Mouse (Mus musculus): ENCODE data around the gene Amdhd2. TPM values are rescaled to one million over a fixed set of nuclear protein-coding genes. Genes with fewer than 3 reads are reported as not detected.

Amdhd2 gene
- polyA plus RNA-seq, 1 experiment from 2014 or later: 18.5 TPM

DNA sequence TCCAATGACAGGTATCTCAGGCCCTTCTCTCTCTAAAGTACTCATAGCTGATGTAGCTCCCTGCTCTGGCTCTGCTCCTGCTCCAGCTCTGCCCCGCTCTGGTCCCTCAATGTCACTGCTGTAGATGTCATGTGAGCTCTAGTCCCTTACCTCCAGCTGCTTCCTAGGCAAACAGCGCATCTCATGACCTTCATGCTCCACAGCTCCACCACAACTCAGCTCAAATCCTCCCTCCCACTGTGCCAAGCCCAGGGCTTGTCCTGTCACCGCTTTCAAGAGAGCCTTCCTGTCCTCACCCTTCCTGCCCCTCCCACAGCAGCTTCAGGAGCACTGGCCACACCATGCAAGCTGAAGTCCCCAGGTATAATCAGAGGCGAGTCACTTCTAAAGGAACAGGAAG, 36.2 kb upstream of the Amdhd2 start:
- peak overlapping the region; percentile 9; the same call in 1 of the 2 replicates for H3K9ac ChIP-seq (replicated peaks)
- no peak for ATAC-seq
- no peak overlapping the region for H3K4me3 ChIP-seq (ENCODE audit: low read depth, low read length)
- H3K27me3 ChIP-seq (ENCODE audit: insufficient read depth, low read length): no peaks in the 10 kb centered on the region
- no peak for DNase-seq
- H3K4me2 ChIP-seq (ENCODE audit: low read depth, low read length): peak overlapping the region; percentile 57
- H3K4me1 ChIP-seq (ENCODE audit: insufficient read depth): peaks cover 85% of the 10 kb centered on the region
- peak overlapping the region; percentile 37 for H3K27ac ChIP-seq (ENCODE audit: low read depth)
- 56% methylated on average over 4 of the region's 4 CpGs for WGBS (ENCODE audit: insufficient replicate concordance)
- no peak for TF ChIP-seq EP300 (IDR thresholded peaks at IDR 0.05; ENCODE audit: low read depth)
- TF ChIP-seq CTCF (IDR thresholded peaks at IDR 0.05; ENCODE audit: low read depth): no peak
- H3K36me3 ChIP-seq (replicated peaks; ENCODE audit: insufficient read depth, low read length): peaks cover 17% of the 10 kb centered on the region
- H3K9me3 ChIP-seq (ENCODE audit: low read length): no peaks in the 10 kb centered on the region

DNA sequence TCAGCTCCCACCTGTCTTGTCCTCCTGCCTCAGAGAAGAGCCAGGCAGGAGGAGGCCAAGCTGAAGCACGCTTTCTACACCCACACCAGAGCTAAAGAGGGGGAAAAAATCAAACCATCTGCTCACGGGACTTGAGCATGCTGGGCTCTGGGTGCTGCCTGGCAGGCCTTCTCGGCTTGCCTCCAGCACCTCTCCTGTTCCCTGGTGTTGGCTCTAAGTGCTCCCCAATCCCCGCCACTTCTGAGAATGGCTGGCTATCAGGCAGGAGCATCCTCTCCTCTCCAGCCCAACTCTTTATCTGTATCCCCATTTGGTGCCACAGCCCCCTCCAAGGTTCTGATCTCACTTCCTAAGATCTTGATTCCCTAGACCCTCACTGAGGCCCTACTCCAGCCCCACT, 35.7 kb upstream of the Amdhd2 start:
- Histone ChIP-seq H3K9me3 (ENCODE audit: low read length) (no peaks in the 10 kb centered on the region), H3K9ac (replicated peaks) (peak overlapping the region; percentile 34; the same call in 1 of the 2 replicates), H3K27ac (ENCODE audit: low read depth) (peak overlapping the region; percentile 37), H3K36me3 (replicated peaks; ENCODE audit: insufficient read depth, low read length) (peaks cover 19% of the 10 kb centered on the region), H3K4me3 (ENCODE audit: low read depth, low read length) (no peak overlapping the region), H3K4me2 (ENCODE audit: low read depth, low read length) (peak overlapping the region; percentile 57), H3K27me3 (ENCODE audit: insufficient read depth, low read length) (no peaks in the 10 kb centered on the region), H3K4me1 (ENCODE audit: insufficient read depth) (peaks cover 84% of the 10 kb centered on the region)
- ATAC-seq (no peak; the same call in 1 of the 2 replicates), DNase-seq (no peak)
- WGBS (ENCODE audit: insufficient replicate concordance): 57% methylated on average over 4 of the region's 4 CpGs
- no peak for TF ChIP-seq CTCF (IDR thresholded peaks at IDR 0.05; ENCODE audit: low read depth)
- TF ChIP-seq EP300 (IDR thresholded peaks at IDR 0.05; ENCODE audit: low read depth): peak; percentile 55; the same call in 1 of the 2 replicates

DNA sequence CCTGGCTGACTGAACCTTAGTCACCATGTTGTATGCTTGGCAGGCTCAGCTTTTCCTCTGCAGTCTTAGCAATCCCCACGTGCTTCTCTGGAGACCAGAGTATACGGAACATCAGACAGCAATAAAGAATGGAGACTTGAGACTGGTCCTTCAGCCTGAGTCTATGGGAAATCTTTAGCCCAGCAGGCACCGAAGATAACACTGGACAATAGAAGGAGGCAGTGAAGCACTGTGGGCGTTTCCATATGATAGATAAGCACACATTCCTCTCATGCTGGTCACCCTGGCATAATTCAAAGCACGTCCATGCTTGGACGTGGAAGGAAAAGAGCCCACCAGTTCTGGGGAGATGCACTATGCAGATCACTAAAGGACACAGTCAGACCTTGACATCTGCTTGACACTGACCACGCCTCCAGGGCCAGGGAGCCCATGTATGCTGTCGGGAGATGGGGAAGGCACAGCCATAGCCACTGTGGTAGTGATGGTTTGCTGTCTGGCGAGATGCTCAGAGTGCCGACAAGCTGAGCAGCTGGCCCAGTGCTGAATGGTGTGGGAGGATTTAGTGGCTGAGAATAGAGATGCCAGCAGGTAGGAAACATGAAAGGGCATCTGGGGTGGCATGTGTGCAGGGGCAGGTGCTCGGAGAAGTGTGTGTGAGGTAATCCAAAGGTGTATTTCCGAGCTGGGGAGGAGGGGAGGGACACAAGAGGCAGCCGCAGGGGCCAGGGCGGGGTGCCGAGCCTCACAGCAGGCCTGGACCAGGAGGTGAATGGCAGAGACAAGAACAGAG, 33.7 kb upstream of the Amdhd2 start:
- peak; percentile 47 for ATAC-seq
- Histone ChIP-seq H3K27me3 (ENCODE audit: insufficient read depth, low read length) (no peaks in the 10 kb centered on the region), H3K9ac (replicated peaks) (no peak overlapping the region), H3K4me3 (ENCODE audit: low read depth, low read length) (no peak overlapping the region), H3K27ac (ENCODE audit: low read depth) (no peak overlapping the region), H3K9me3 (ENCODE audit: low read length) (no peaks in the 10 kb centered on the region), H3K36me3 (replicated peaks; ENCODE audit: insufficient read depth, low read length) (peaks cover 25% of the 10 kb centered on the region), H3K4me1 (ENCODE audit: insufficient read depth) (peaks cover 82% of the 10 kb centered on the region), H3K4me2 (ENCODE audit: low read depth, low read length) (0 out of 2 replicates have a peak overlapping the region, but pooled peaks have one; percentile 11)
- 60% methylated on average over 15 of the region's 15 CpGs for WGBS (ENCODE audit: insufficient replicate concordance)
- TF ChIP-seq EP300 (IDR thresholded peaks at IDR 0.05; ENCODE audit: low read depth) (no peak), CTCF (IDR thresholded peaks at IDR 0.05; ENCODE audit: low read depth) (no peak)
- DNase-seq: no peak

GRCm38 (mm10) chr17:24195349-24195748, 31.8 kb upstream of the Amdhd2 start:
- Histone ChIP-seq H3K4me1 (ENCODE audit: insufficient read depth) (peaks cover 71% of the 10 kb centered on the region), H3K36me3 (replicated peaks; ENCODE audit: insufficient read depth, low read length) (peaks cover 21% of the 10 kb centered on the region), H3K4me3 (ENCODE audit: low read depth, low read length) (no peak overlapping the region), H3K9me3 (ENCODE audit: low read length) (no peaks in the 10 kb centered on the region), H3K27ac (ENCODE audit: low read depth) (no peak overlapping the region), H3K9ac (replicated peaks) (no peak overlapping the region), H3K27me3 (ENCODE audit: insufficient read depth, low read length) (no peaks in the 10 kb centered on the region), H3K4me2 (ENCODE audit: low read depth, low read length) (no peak overlapping the region)
- whole genome bisulfite sequencing (ENCODE audit: insufficient replicate concordance): 59% methylated on average over 2 of the region's 2 CpGs
- DNase-seq (no peak), ATAC-seq (no peak)
- TF ChIP-seq CTCF (IDR thresholded peaks at IDR 0.05; ENCODE audit: low read depth): peak; percentile 29
- TF ChIP-seq EP300 (IDR thresholded peaks at IDR 0.05; ENCODE audit: low read depth): no peak

DNA sequence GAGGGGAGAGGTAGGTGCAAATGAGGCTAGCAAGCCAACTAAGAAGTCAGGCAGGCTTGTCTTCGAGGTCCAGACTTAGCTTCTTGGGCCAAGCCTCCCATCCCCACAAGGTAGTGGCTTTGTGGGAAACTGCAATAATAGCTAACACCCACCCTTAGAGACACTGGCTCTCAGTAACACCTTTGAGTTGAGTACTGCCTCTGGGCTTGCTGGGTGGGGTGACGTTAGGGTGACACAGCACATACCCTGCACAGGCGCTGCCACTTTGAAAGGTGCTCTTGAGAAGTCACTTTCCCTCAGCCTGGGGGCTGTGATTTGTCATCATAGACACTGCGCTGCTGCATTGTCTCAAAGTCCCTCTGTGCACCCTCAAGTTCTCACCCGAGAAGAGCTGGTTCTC, 30.2 kb upstream of the Amdhd2 start:
- ATAC-seq: 0 out of 2 replicates have a peak, but pooled peaks have one; percentile 48
- Histone ChIP-seq H3K9me3 (ENCODE audit: low read length) (no peaks in the 10 kb centered on the region), H3K4me2 (ENCODE audit: low read depth, low read length) (0 out of 2 replicates have a peak overlapping the region, but pooled peaks have one; percentile 0), H3K9ac (replicated peaks) (no peak overlapping the region), H3K27me3 (ENCODE audit: insufficient read depth, low read length) (no peaks in the 10 kb centered on the region), H3K27ac (ENCODE audit: low read depth) (peak overlapping the region; percentile 53; the same call in 1 of the 2 replicates), H3K4me3 (ENCODE audit: low read depth, low read length) (no peak overlapping the region), H3K36me3 (replicated peaks; ENCODE audit: insufficient read depth, low read length) (peaks cover 24% of the 10 kb centered on the region), H3K4me1 (ENCODE audit: insufficient read depth) (peaks cover 56% of the 10 kb centered on the region)
- no peak for DNase-seq
- TF ChIP-seq CTCF (IDR thresholded peaks at IDR 0.05; ENCODE audit: low read depth) (no peak), EP300 (IDR thresholded peaks at IDR 0.05; ENCODE audit: low read depth) (no peak)
- WGBS (ENCODE audit: insufficient replicate concordance): 75% methylated on average over 5 of the region's 5 CpGs

DNA sequence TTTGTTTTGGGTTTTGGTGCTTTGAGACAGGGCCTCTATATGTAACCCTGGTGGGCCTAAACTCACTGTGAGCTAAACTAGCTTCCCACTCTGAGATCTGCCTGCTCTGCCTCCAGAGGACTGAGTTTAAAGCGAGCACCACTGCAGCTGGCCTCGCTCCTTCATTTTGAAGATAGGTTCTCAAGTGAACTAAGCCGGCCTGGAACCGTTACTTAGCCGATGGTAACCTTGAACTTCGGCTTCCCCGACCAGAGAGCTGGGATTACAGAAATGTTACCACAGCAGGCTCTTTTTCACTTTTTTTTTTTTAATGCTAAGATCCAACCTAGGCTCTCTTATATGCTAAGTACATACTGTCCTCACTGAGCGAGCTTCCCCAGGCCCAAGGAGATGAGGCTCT, 29.7 kb upstream of the Amdhd2 start:
- 0 out of 2 replicates have a peak overlapping the region, but pooled peaks have one; percentile 0 for H3K4me2 ChIP-seq (ENCODE audit: low read depth, low read length)
- H3K27me3 ChIP-seq (ENCODE audit: insufficient read depth, low read length): no peaks in the 10 kb centered on the region
- H3K9me3 ChIP-seq (ENCODE audit: low read length): no peaks in the 10 kb centered on the region
- peaks cover 24% of the 10 kb centered on the region for H3K36me3 ChIP-seq (replicated peaks; ENCODE audit: insufficient read depth, low read length)
- no peak overlapping the region for H3K4me3 ChIP-seq (ENCODE audit: low read depth, low read length)
- peaks cover 53% of the 10 kb centered on the region for H3K4me1 ChIP-seq (ENCODE audit: insufficient read depth)
- 78% methylated on average over 8 of the region's 8 CpGs for WGBS (ENCODE audit: insufficient replicate concordance)
- TF ChIP-seq CTCF (IDR thresholded peaks at IDR 0.05; ENCODE audit: low read depth) (no peak), EP300 (IDR thresholded peaks at IDR 0.05; ENCODE audit: low read depth) (no peak)
- H3K27ac ChIP-seq (ENCODE audit: low read depth): peak overlapping the region; percentile 53
- ATAC-seq (no peak), DNase-seq (no peak)
- no peak overlapping the region for H3K9ac ChIP-seq (replicated peaks)

Data from liver, postnatal 0 days (tissue).